Mouse (Mus musculus) heart, embryonic 12.5 days (tissue): ENCODE measurements around the gene Unc79. TPM values are rescaled to one million over a fixed set of nuclear protein-coding genes. Genes with fewer than 3 reads are reported as not detected.

Source experiments
- ATAC-seq: fragments of 200-750 bp; cut with Nextera tagmentation; 2 replicates; pipeline ENCODE4 v1.8.0; 2017; ENCODE audit warnings: moderate TSS enrichment, moderate library complexity; ENCODE audit not compliant: insufficient number of reproducible peaks, low FRiP score
- H3K27ac ChIP-seq: fragments of 300-500 bp; sonication (generic); 2 replicates; pipeline ENCODE4 v1.5.1; 2016; ENCODE audit warnings: mild to moderate bottlenecking, moderate library complexity; ENCODE audit not compliant: poor library complexity, severe bottlenecking
- H3K27me3 ChIP-seq: fragments of 300-500 bp; sonication (generic); replicated peaks from 2 replicates; pipeline ENCODE4 v1.6.1; 2016; ENCODE audit warnings: mild to moderate bottlenecking, moderate library complexity
- H3K36me3 ChIP-seq: fragments of 300-500 bp; sonication (generic); 2 replicates; pipeline ENCODE4 v1.6.1; 2016; ENCODE audit warnings: mild to moderate bottlenecking, moderate library complexity
- H3K4me1 ChIP-seq: fragments of 300-500 bp; sonication (generic); replicated peaks from 2 replicates; pipeline ENCODE4 v1.6.1; 2016; ENCODE audit warnings: mild to moderate bottlenecking
- H3K4me2 ChIP-seq: fragments of 300-500 bp; sonication (generic); 2 replicates; pipeline ENCODE4 v1.6.1; 2016; ENCODE audit warnings: mild to moderate bottlenecking, moderate library complexity
- H3K4me3 ChIP-seq: fragments of 300-500 bp; sonication (generic); 2 replicates; pipeline ENCODE4 v1.5.1; 2016; ENCODE audit warnings: mild to moderate bottlenecking
- H3K9ac ChIP-seq: fragments of 300-500 bp; sonication (generic); 2 replicates; pipeline ENCODE4 v1.6.1; 2016; ENCODE audit warnings: mild to moderate bottlenecking, moderate library complexity
- H3K9me3 ChIP-seq: fragments of 300-500 bp; sonication (generic); replicated peaks from 2 replicates; pipeline ENCODE4 v1.6.1; 2016; ENCODE audit warnings: mild to moderate bottlenecking, moderate library complexity
- WGBS: fragments of 180-500 bp; shearing (Covaris S2); methylation state at CpG from one replicate; pipeline ENCODE4 v1.1.7; 2016; 5-methylcytosine and 5-hydroxymethylcytosine counted together
- polyA plus RNA-seq: library from polyadenylated mRNA; unstranded; fragments of >200 nt; fragmentation: Nextera tagmentation; extraction: Ambion mirVana; gene quantifications from 2 replicates; pipeline ENCODE4 v1.2.1, GENCODE M21; 2016

Unc79 gene
- polyA plus RNA-seq, 1 experiment from 2014 or later = 0.09 TPM

DNA sequence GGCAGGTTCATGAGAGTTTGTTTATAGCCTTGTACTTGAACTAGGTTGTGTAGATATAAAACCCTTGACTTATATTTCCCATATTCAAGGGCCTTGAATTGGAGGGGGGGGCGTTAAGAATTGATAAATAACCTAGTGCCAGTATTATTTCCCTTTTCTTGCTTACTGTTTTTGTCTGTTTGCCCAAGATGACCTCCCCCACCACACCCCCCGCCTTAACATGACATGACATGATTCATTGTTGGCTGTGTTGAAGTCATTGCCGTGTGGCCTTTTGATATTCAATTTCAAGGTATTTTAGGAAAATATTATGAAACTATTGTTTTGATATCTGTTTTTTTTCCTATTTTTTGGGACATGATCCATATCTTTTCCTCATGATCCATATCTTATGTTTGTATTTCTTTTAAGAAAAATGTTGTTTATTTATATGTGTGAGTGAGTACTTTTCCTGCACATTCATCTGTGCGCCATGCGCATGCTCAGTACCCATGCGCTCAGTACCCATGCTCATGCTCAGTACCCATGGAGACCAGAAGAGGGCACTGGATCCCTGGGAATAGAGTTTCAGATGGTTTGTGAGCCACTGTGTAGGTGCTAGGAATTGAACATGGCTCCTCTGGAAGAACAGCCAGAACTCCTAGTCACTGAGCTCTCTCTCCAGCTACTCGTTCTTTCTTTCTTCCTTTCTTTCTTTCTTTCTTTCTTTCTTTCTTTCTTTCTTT, 11.6 kb downstream of the Unc79 start:
- Histone ChIP-seq H3K27ac (no peak overlapping the region), H3K9me3 (no peaks in the 10 kb centered on the region)
- WGBS = 84% methylated on average over 7 of the region's 7 CpGs

DNA sequence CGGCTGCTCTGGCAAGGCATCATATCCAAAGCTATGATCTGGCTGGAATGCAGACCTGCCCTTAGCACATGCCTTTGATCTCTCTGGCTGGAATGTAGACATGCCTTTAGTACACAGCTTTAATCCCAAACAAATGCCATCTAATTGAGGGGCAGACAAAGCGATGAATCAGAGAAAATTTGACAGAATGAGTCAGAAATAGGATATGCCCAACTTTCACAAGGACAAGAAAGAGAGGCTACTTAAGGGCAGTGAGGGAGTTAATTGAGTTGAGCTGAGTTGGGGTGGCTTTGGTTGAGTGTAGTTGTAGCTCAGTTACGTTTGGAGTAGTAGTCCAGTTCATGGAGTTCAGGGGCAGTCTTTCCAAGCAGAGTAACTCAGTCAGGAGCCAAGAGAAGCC, 12.4 kb downstream of the Unc79 start:
- no peaks in the 10 kb centered on the region for H3K27me3 ChIP-seq
- no peaks in the 10 kb centered on the region for H3K4me1 ChIP-seq
- no peak overlapping the region for H3K4me3 ChIP-seq
- H3K9me3 ChIP-seq = no peaks in the 10 kb centered on the region
- H3K27ac ChIP-seq = no peak overlapping the region
- no peak overlapping the region for H3K9ac ChIP-seq
- H3K36me3 ChIP-seq = no peaks in the 10 kb centered on the region
- ATAC-seq = no peak
- H3K4me2 ChIP-seq = no peak overlapping the region
- 44% methylated on average over 3 of the region's 3 CpGs for WGBS

More for the DNA sequence above, 11.6 kb downstream of the Unc79 start:
- Histone ChIP-seq H3K27me3 (no peaks in the 10 kb centered on the region), H3K36me3 (no peaks in the 10 kb centered on the region), H3K9ac (no peak overlapping the region), H3K4me3 (no peak overlapping the region), H3K4me2 (no peak overlapping the region), H3K4me1 (no peaks in the 10 kb centered on the region)
- no peak for ATAC-seq

DNA sequence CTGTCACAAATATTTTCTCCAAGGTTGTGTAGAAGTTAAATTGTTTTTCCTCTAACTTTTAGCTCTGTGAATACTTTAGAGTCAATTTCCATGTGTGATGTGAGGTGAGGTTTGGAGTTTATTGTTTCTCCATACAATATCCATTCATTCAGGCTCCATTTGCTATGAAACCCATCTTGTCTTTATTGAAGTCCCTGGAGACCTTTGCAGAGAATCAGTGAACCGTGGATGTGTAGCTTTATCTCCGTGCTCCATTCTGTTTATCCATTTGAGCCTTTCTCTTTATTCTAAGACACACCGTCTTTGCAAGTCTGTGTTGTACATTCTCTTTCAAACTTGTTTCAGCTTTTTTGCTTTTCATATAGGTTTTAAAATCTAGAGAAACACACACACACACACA, 15.8 kb downstream of the Unc79 start:
- Histone ChIP-seq H3K4me3 (no peak overlapping the region), H3K27me3 (no peaks in the 10 kb centered on the region), H3K9me3 (no peaks in the 10 kb centered on the region), H3K27ac (no peak overlapping the region), H3K36me3 (no peaks in the 10 kb centered on the region), H3K4me1 (no peaks in the 10 kb centered on the region), H3K9ac (no peak overlapping the region), H3K4me2 (no peak overlapping the region)
- WGBS = 77% methylated on average over 3 of the region's 3 CpGs
- no peak for ATAC-seq

GRCm38 (mm10) chr12:102980584-102980983, 31.9 kb downstream of the Unc79 start:
- H3K4me3 ChIP-seq = no peak overlapping the region
- no peaks in the 10 kb centered on the region for H3K9me3 ChIP-seq
- H3K27ac ChIP-seq = no peak overlapping the region
- 57% methylated on average over 4 of the region's 4 CpGs for WGBS
- no peaks in the 10 kb centered on the region for H3K36me3 ChIP-seq
- no peaks in the 10 kb centered on the region for H3K27me3 ChIP-seq
- no peak for ATAC-seq
- H3K4me1 ChIP-seq = no peaks in the 10 kb centered on the region
- no peak overlapping the region for H3K4me2 ChIP-seq
- no peak overlapping the region for H3K9ac ChIP-seq

DNA sequence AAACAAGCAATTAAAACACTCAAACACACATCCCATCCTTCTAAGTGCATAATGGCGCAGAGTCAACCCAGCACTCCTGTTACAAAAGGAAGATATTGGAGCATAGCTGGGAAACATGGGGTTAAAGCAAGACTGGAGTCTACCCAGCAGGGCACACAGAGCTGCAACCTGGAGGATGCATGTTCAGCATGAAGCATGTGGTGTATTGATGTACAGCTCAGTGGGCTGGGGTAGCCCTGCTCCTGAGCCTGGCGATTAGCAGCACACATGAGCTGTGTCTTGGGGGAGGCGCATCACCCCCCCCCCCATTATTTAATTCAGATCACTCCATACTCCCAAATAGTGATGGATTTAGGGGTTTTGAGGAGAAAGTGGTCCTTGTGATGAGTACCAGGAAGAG, 32.9 kb downstream of the Unc79 start:
- 83% methylated on average over 3 of the region's 3 CpGs for WGBS
- ATAC-seq = no peak
- Histone ChIP-seq H3K27me3 (no peaks in the 10 kb centered on the region), H3K4me2 (no peak overlapping the region), H3K36me3 (no peaks in the 10 kb centered on the region), H3K4me1 (no peaks in the 10 kb centered on the region), H3K9me3 (no peaks in the 10 kb centered on the region), H3K27ac (no peak overlapping the region), H3K4me3 (no peak overlapping the region), H3K9ac (no peak overlapping the region)

DNA sequence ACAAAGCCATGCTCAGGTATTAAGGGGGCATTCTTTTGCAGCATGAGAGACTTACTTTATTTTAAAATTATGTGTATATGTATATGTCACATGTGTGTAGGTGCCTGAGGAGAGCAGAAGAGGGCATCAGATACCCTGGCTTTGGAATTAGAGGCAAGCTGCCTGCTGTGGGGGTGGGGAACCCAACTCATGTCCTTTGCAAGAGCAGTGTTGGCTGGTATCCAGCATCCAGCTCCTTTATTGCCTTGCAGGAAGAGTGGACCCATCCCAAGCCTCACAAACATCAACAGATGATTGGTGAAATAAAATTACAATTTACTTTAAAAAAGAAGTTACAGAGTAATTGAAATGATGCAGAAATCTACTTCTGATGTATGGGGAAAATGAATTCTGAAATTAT, 36.7 kb downstream of the Unc79 start:
- Histone ChIP-seq H3K9me3 (no peaks in the 10 kb centered on the region), H3K4me2 (no peak overlapping the region), H3K36me3 (no peaks in the 10 kb centered on the region), H3K9ac (no peak overlapping the region), H3K27me3 (no peaks in the 10 kb centered on the region), H3K4me1 (no peaks in the 10 kb centered on the region), H3K4me3 (no peak overlapping the region), H3K27ac (no peak overlapping the region)
- no peak for ATAC-seq

GRCm38 (mm10) chr12:102987736-102988135, 39.1 kb downstream of the Unc79 start:
- 54% methylated on average over 6 of the region's 6 CpGs for WGBS
- no peaks in the 10 kb centered on the region for H3K4me1 ChIP-seq
- no peak for ATAC-seq

GRCm38 (mm10) chr12:103008491-103008890, 59.8 kb downstream of the Unc79 start:
- no peaks in the 10 kb centered on the region for H3K27me3 ChIP-seq
- no peak overlapping the region for H3K4me3 ChIP-seq
- H3K9ac ChIP-seq = no peak overlapping the region
- H3K27ac ChIP-seq = no peak overlapping the region
- ATAC-seq = no peak
- WGBS = 64% methylated on average over 4 of the region's 4 CpGs
- H3K36me3 ChIP-seq = no peaks in the 10 kb centered on the region
- no peak overlapping the region for H3K4me2 ChIP-seq
- H3K4me1 ChIP-seq = no peaks in the 10 kb centered on the region
- H3K9me3 ChIP-seq = no peaks in the 10 kb centered on the region

More at GRCm38 (mm10) chr12:102987736-102988135, 39.1 kb downstream of the Unc79 start:
- Histone ChIP-seq H3K27me3 (no peaks in the 10 kb centered on the region), H3K27ac (no peak overlapping the region), H3K36me3 (no peaks in the 10 kb centered on the region), H3K9ac (no peak overlapping the region), H3K9me3 (no peaks in the 10 kb centered on the region), H3K4me2 (no peak overlapping the region), H3K4me3 (no peak overlapping the region)

- no peaks in the 10 kb centered on the region for H3K9me3 ChIP-seq
- 87% methylated on average over 12 of the region's 12 CpGs for WGBS
- no peak overlapping the region for H3K27ac ChIP-seq
- no peak overlapping the region for H3K4me2 ChIP-seq
- no peak overlapping the region for H3K9ac ChIP-seq
- no peak overlapping the region for H3K4me3 ChIP-seq
- no peaks in the 10 kb centered on the region for H3K4me1 ChIP-seq
- no peak for ATAC-seq
- no peaks in the 10 kb centered on the region for H3K27me3 ChIP-seq
- H3K36me3 ChIP-seq = no peaks in the 10 kb centered on the region
Measured at GRCm38 (mm10) chr12:103018161-103018560, 69.5 kb downstream of the Unc79 start.

DNA sequence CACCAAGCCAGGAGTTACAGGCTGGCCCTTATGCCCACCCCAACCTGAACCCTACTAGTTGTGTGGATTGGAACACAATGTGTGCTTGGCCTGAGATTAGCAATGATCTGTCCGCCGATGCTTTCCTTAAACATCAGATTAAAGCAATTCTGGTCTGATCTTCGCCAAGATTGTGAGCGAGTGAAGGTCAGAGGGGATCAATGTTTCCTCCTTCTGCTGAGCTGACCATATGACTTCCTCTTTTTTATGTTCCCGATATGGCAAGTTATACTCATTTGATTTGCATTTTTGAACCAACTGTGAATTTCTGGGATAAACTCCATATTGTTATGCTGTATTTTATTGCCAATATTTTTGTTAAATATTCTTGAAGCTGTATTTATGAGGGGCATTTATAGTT, 88.0 kb downstream of the Unc79 start:
- 0 out of 2 replicates have a peak, but pooled peaks cover 4% of the 10 kb centered on the region for H3K27me3 ChIP-seq
- no peak for ATAC-seq
- 64% methylated on average over 5 of the region's 5 CpGs for WGBS
- H3K4me1 ChIP-seq = 0 out of 2 replicates have a peak, but pooled peaks cover 2% of the 10 kb centered on the region
- no peak overlapping the region for H3K9ac ChIP-seq
- no peaks in the 10 kb centered on the region for H3K9me3 ChIP-seq
- H3K4me3 ChIP-seq = no peak overlapping the region
- no peak overlapping the region for H3K27ac ChIP-seq
- no peak overlapping the region for H3K4me2 ChIP-seq
- no peaks in the 10 kb centered on the region for H3K36me3 ChIP-seq

DNA sequence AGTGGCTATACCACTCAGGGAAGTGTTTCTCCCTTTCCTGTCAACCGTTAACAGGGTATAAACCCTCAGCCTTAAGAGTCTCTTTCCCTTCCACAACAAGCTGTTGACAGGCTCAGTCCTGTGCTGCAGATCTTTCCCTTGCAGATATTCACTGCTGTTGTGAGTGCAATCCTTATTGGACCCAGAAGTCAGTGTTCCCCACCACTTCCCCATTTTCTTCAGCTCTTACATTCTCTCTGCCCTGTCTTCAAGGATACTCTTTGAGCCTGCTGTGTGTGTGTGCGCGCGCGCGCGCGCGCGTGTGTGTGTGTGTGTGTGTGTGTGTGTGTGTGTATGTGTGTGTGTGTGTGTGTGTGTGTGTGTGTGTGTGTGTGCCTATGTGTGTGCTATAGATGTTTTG, 90.7 kb downstream of the Unc79 start:
- H3K9ac ChIP-seq = no peak overlapping the region
- no peak overlapping the region for H3K27ac ChIP-seq
- no peak overlapping the region for H3K4me2 ChIP-seq
- H3K36me3 ChIP-seq = no peaks in the 10 kb centered on the region
- 0 out of 2 replicates have a peak, but pooled peaks cover 4% of the 10 kb centered on the region for H3K9me3 ChIP-seq
- no peak for ATAC-seq
- WGBS = 92% methylated on average over 10 of the region's 10 CpGs
- H3K27me3 ChIP-seq = 0 out of 2 replicates have a peak, but pooled peaks cover 4% of the 10 kb centered on the region
- no peak overlapping the region for H3K4me3 ChIP-seq
- 0 out of 2 replicates have a peak, but pooled peaks cover 2% of the 10 kb centered on the region for H3K4me1 ChIP-seq

- WGBS = 57% methylated on average over 2 of the region's 2 CpGs
- H3K9me3 ChIP-seq = 0 out of 2 replicates have a peak, but pooled peaks cover 4% of the 10 kb centered on the region
Measured at GRCm38 (mm10) chr12:103040136-103040535, 91.5 kb downstream of the Unc79 start.

More at GRCm38 (mm10) chr12:103040136-103040535, 91.5 kb downstream of the Unc79 start:
- Histone ChIP-seq H3K27me3 (0 out of 2 replicates have a peak, but pooled peaks cover 4% of the 10 kb centered on the region), H3K27ac (no peak overlapping the region), H3K4me2 (no peak overlapping the region), H3K4me3 (no peak overlapping the region), H3K36me3 (no peaks in the 10 kb centered on the region), H3K9ac (no peak overlapping the region), H3K4me1 (0 out of 2 replicates have a peak, but pooled peaks cover 2% of the 10 kb centered on the region)
- ATAC-seq = no peak
